Mouse (Mus musculus): ENCODE data around the gene Clk2.
A peak's percentile ranks its signal among the peaks of the same experiment; 100 is the strongest.
"Not testable (repeated sequence)": the region's sequence is repeated elsewhere in the genome, so short reads cannot be mapped to it uniquely, and the experiment has no call there.

The Clk2 gene

GRCm38 (mm10) chr3:89193853-89194252 lies 29.3 kb downstream of the Clk2 start:
- peak; percentile 77 for DNase-seq

GRCm38 (mm10) chr3:89195979-89196877 lies 31.6 kb downstream of the Clk2 start:
- peak; percentile 95 for DNase-seq

GRCm38 (mm10) chr3:89199839-89200238 lies 35.2 kb downstream of the Clk2 start:
- DNase-seq = no peak

DNA sequence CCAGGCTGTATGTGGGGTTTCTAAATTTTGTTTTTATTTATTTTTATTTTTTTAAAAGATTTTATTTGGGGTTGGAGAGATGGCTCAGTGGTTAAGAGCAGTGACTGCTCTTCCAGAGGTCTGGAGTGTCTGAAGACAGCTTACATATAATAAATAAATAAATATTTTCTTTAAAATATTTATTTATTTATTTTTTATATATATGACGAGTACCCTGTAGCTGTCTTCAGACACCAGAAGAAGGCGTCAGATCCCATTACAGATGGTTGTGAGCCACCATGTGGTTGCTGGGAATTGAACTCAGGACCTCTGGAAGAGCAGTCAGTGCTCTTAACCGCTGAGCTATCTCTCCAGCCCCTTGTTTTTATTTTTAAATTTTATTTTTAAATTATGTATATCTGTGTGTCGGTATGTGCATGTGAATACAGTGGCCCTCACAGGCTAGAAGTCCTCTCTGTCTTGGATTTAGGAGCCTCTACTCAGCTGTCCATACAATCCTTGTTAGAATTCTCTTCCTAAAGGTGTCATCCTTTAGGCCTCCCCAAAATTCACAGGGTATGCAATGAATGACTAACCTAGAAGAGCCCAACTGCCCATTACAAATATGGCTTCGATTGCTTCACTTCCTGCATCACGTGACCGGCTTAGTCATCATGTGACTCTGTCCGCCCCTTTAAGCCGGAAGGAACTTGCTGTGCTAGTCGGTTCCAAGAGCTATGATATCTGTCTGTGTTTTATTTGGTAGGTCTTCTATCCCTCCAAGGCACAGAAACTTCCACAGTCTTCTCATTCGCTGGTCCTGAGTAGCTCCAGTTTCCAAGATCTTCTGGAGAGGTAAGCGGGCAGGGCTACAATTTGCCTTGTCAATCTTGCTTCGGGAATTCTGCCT lies 37.9 kb downstream of the Clk2 start, which contains the start of gene Gba:
Gene Gba (plus strand): TSS at position 676 of the 889 bp plus-strand sequence.
- peak; percentile 89 for DNase-seq

DNA sequence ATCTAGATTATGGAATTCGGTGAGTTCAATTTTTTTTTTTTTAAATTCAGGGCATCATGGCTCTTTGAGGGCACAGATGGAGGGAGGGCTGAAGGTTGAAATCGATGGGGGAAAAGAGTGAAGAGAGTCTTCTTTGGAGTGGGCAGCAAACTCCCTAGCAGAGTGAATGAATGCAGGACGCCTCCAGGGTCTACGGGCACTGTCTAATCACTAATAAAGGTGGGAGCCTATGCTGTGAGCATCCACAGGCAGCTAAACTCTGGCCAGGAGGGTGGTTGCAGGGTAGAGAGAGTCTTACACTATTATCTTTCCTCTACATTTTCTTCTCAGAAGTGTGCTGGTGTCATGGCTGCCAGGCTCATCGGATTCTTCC lies 38.5 kb downstream of the Clk2 start:
- DNase-seq = no peak

GRCm38 (mm10) chr3:89206079-89206478 lies 41.5 kb downstream of the Clk2 start:
- DNase-seq = no peak

DNA sequence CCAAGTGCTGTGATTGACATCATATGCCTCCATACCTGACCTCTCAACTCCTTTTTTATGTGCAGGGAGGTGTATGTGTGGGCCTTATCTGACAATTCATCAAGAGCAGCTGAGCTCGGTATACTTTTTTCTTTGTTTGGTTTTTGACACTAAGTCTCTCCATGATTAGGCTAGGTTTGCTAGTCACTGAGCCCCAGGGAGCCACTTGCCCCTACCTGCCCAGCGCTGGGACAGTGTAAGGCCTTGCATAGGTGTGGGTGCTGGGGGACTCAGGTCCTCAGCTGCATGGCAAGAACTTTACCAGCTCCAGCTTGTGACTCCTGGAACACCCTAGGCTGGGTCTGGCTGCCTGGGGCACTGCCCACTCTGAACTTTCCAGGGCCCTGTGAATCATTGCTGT lies 42.1 kb downstream of the Clk2 start:
- no peak for DNase-seq

DNA sequence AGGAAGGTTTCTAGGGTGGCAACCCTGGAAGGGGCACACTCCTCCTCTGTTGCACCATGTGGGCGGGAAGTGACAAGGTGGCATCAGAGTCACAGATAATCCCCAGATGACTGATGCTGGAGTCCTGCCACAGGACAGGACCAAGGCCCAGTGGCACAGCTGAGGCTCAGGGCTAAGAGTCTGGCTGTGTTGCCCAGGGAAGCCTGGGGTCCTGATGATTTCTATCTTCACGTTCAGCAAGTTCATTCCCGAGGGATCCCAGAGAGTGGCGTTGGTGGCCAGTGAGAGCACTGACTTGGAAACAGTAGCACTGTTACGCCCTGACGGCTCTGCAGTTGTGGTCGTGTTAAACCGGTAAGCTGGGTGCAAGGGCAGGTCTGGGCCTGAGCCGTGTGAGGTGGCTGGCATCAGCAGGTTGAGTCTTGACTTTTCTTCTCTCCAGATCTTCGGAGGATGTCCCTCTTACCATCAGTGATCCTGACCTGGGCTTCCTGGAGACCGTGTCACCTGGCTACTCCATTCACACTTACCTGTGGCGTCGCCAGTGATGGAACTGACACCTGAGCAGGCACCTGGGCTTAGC lies 43.6 kb downstream of the Clk2 start:
- DNase-seq = no peak

DNA sequence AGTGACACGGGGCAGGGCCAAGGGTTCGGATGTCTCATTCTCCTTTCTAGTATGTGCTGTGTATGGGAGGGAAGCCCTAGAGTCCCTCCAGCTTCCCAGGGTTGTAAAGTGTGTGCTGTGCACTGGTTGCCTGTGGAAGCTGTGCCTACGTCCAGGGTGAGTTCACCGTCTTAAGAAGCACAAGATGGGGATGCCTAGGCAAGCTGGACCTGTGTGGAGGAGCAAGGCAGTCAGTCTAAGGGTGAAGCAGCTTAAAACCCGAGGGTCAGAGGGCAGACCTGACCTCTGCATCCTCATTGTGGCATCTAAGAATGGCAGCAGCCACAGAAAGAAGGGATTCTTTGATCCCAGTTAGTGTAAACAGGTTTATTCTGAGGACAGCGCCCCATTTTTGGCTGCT lies 44.1 kb downstream of the Clk2 start:
- no peak for DNase-seq

- DNase-seq = no peak
These were observed 45.1 kb downstream of the Clk2 start for GRCm38 (mm10) chr3:89209731-89210130.

- DNase-seq = no peak
These were observed 45.6 kb downstream of the Clk2 start for GRCm38 (mm10) chr3:89210162-89210561.

DNA sequence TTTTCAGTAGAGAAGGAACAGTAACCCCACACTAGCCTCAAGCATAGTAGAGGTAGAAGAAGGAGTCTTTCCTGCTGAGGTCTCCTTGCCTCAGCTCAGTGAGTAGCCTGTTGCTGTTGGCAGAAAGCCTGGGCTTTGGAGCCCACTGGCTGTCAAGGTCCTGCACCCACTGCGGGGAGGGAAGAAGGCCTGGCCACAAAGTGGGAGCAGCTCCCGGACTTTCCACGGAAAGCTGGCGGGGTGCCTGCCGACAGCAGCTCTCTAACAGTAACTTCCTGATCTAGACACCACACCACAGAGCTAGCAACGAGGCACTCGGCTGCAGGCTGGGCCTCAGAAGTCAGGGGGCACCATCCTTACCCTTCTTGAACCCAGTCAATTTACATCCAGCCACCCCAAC lies 46.1 kb downstream of the Clk2 start:
- DNase-seq = no peak

GRCm38 (mm10) chr3:89213803-89214530 lies 49.4 kb downstream of the Clk2 start:
- DNase-seq = peak; percentile 89

DNA sequence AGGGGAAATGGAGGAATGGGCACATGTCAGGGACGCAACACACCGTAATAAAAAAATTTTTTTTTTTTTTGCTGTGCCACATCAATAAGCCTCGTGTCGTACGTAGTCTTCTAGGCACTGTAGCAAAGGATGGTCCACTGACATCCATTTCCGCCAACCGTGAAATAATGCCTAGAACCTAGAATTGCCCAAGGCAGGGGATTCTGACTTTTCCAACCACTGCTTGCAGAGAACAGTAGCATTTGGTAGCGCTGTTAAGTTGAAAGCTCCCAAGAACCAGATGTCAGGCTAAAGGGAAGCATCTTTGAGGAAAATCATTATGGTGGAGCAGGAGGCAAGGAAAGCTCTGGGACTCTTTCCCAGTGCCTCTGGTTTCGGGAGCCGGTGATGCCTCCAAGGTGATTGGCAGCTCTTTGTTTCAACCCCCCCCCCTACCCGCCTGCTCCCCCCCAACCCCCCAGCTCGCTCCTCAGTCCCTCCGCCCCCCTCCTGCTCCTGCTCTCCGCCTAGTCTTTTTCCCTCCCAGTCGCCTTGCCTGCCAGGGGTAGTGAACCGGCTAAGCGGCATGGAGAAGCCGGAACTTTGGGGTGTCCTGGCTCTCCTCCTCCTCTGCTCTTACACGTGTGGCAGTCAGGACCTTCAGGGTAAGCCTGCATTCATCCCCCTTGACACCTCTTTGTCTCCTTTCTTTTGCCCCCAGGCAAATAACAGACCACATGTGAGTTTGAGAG lies 50.3 kb downstream of the Clk2 start, which contains the start of gene Thbs3:
Gene Thbs3 (plus strand): TSS at position 500 of the 731 bp plus-strand sequence.
- DNase-seq = no peak

DNA sequence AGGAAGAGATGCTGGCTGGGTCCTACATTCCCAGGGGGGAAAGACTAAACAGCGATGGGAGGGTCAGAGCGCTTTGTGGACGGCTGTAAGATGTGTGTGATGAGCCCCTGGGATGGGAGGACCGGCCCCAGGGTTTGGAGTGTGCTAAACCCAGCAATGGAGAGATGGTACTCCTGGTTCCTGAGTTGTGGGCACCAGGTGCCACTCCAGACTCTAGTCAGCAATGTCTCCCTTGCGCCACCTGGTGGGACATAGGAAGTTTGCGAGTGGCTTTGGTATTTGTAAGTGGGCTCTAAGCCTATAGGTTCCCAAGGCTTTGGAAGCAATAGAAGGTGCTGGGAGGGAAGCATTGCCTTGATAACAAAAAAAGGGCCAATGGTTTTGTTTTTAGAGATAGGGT lies 51.3 kb downstream of the Clk2 start:
- DNase-seq = peak; percentile 92

- DNase-seq = not testable (repeated sequence)
These were observed 51.8 kb downstream of the Clk2 start for GRCm38 (mm10) chr3:89216407-89216806.

DNA sequence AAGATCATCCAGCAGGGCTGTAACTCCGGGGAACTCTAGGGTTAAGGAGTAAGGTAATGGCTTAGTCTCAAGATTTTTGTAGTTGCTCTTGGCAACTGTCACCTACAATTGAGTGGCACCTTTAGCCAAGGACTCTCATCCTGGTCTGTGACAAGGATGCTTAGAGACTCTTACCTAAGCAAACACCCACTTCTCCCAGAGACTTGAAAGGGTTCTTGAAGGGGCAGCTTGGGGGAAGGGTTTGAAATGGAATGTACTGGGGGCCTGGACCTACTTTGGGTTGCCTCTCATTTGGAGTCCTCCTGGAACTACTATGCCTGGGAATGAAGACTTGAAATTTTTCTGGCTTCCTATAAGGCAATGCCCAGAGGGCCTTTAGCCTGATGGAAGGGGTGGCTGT lies 53.7 kb downstream of the Clk2 start:
- DNase-seq = no peak

- DNase-seq = no peak
These were observed 55.0 kb downstream of the Clk2 start for GRCm38 (mm10) chr3:89219546-89219945.

DNA sequence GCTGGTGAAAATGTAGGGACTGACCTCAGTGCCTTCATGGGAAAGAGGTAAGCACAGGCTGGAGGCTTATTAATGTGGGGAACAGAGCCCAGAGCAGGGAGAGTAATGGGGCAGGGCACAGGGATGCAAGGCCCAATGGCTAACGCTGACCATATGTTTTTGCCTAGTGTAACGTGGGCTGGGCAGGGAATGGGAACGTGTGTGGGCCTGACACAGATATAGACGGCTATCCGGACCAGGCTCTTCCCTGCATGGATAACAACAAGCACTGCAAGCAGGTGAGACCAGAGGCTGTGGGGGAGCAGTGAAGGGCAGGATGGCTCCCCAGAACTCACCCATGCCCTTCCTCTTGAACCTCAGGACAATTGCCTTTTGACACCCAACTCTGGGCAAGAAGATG lies 56.6 kb downstream of the Clk2 start:
- DNase-seq = no peak

- no peak for DNase-seq
These were observed 60.2 kb downstream of the Clk2 start for GRCm38 (mm10) chr3:89224796-89225195.

DNA sequence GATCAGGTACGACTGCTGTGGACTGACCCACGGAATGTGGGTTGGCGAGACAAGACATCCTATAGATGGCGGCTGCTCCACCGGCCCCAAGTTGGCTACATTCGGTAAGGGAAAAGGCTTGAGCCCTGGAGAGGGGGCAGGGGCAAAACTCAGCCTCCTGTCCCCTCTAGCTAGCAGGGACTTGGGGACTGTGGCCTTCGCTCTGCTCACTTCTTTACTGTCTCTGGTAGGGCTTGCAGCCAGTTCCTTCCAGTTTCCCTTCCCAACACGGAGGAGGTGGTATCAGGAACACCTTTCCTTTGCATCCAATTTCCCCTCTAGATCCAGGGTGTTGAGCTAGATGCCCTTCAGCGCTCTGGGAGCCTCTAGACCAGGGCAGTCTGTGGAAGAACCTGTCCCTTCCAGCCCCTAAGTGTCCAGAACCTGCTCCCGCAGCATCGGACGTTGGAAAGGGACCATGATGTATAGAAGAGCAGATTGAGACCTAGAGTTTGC lies 60.8 kb downstream of the Clk2 start:
- DNase-seq = no peak

GRCm38 (mm10) chr3:89225918-89226317 lies 61.3 kb downstream of the Clk2 start:
- no peak for DNase-seq
